Mouse (Mus musculus): ENCODE measurements around the gene Orai2. TPM values are rescaled to one million over a fixed set of nuclear protein-coding genes. Genes with fewer than 3 reads are reported as not detected.

Gene Orai2
- total RNA-seq (2014; fragmentation: Nextera tagmentation) (53.1 and 56.3 TPM in 2 replicates), total RNA-seq (2017) (43.4 and 43.8 TPM in 2 replicates), polyA plus RNA-seq (2012) (50.2 and 53.8 TPM in 2 replicates)

GRCm38 (mm10) chr5:136170512-136171362 is at the start of gene Orai2:
TSS of gene Orai2 (minus strand) at chr5:136170713.
- H3K36me3 ChIP-seq (replicated peaks) = peaks cover 44% of the 10 kb centered on the region
- no peaks in the 10 kb centered on the region for H3K27me3 ChIP-seq (ENCODE audit: insufficient read depth, low read length)
- peak within 1 kb of the TSS; percentile 82 for H3K4me3 ChIP-seq (ENCODE audit: low read depth, low read length)
- H3K9me3 ChIP-seq (replicated peaks) = peaks cover 7% of the 10 kb centered on the region
- DNase-seq (ENCODE audit: low spot score) = peak; percentile 85
- no peak for TF ChIP-seq GATA1 (IDR thresholded peaks at IDR 0.05; ENCODE audit: borderline replicate concordance, low read length)
- no peak for TF ChIP-seq GATA2 (IDR thresholded peaks at IDR 0.05; ENCODE audit: borderline replicate concordance, low read depth, low read length)
- TF ChIP-seq POLR2AphosphoS5 (IDR thresholded peaks at IDR 0.05; ENCODE audit: insufficient replicate concordance, low read depth, low read length) = no peak
- TF ChIP-seq CTCF (IDR thresholded peaks at IDR 0.05; ENCODE audit: low read depth, low read length) = no peak
- TF ChIP-seq TAL1 (conservative IDR thresholded peaks at IDR 0.05; ENCODE audit: low read depth, low read length) = no peak
- peaks cover 63% of the 10 kb centered on the region for H3K4me1 ChIP-seq (ENCODE audit: insufficient read depth, low read depth, low read length)
- ATAC-seq (ENCODE audit: extremely low read depth, insufficient number of reproducible peaks, low FRiP score, poor library complexity, severe bottlenecking) = peak; percentile 46

GRCm38 (mm10) chr5:136218585-136218984 is 48.1 kb upstream of the Orai2 start:
- ATAC-seq (ENCODE audit: extremely low read depth, insufficient number of reproducible peaks, low FRiP score, poor library complexity, severe bottlenecking) (no peak), DNase-seq (ENCODE audit: low spot score) (no peak)
- Histone ChIP-seq H3K4me1 (ENCODE audit: insufficient read depth, low read depth, low read length) (0 out of 2 replicates have a peak, but pooled peaks cover 3% of the 10 kb centered on the region), H3K9me3 (replicated peaks) (no peaks in the 10 kb centered on the region), H3K36me3 (replicated peaks) (no peaks in the 10 kb centered on the region), H3K27me3 (ENCODE audit: insufficient read depth, low read length) (peaks cover 17% of the 10 kb centered on the region; the same call in 1 of the 2 replicates), H3K4me3 (ENCODE audit: low read depth, low read length) (no peak overlapping the region)
- no peak for TF ChIP-seq CTCF (IDR thresholded peaks at IDR 0.05; ENCODE audit: low read depth, low read length)
- no peak for TF ChIP-seq TAL1 (conservative IDR thresholded peaks at IDR 0.05; ENCODE audit: low read depth, low read length)
- TF ChIP-seq GATA1 (IDR thresholded peaks at IDR 0.05; ENCODE audit: borderline replicate concordance, low read length) = no peak
- TF ChIP-seq POLR2AphosphoS5 (IDR thresholded peaks at IDR 0.05; ENCODE audit: insufficient replicate concordance, low read depth, low read length) = no peak
- no peak for TF ChIP-seq GATA2 (IDR thresholded peaks at IDR 0.05; ENCODE audit: borderline replicate concordance, low read depth, low read length)

GRCm38 (mm10) chr5:136217932-136218381 is 47.4 kb upstream of the Orai2 start:
- Histone ChIP-seq H3K27me3 (ENCODE audit: insufficient read depth, low read length) (peaks cover 17% of the 10 kb centered on the region; the same call in 1 of the 2 replicates), H3K4me3 (ENCODE audit: low read depth, low read length) (no peak overlapping the region), H3K4me1 (ENCODE audit: insufficient read depth, low read depth, low read length) (0 out of 2 replicates have a peak, but pooled peaks cover 3% of the 10 kb centered on the region), H3K9me3 (replicated peaks) (no peaks in the 10 kb centered on the region), H3K36me3 (replicated peaks) (no peaks in the 10 kb centered on the region)
- ATAC-seq (ENCODE audit: extremely low read depth, insufficient number of reproducible peaks, low FRiP score, poor library complexity, severe bottlenecking) (no peak), DNase-seq (ENCODE audit: low spot score) (no peak)
- TF ChIP-seq CTCF (IDR thresholded peaks at IDR 0.05; ENCODE audit: low read depth, low read length) = no peak
- TF ChIP-seq GATA2 (IDR thresholded peaks at IDR 0.05; ENCODE audit: borderline replicate concordance, low read depth, low read length) = no peak
- TF ChIP-seq TAL1 (conservative IDR thresholded peaks at IDR 0.05; ENCODE audit: low read depth, low read length) = no peak
- TF ChIP-seq GATA1 (IDR thresholded peaks at IDR 0.05; ENCODE audit: borderline replicate concordance, low read length) = no peak
- no peak for TF ChIP-seq POLR2AphosphoS5 (IDR thresholded peaks at IDR 0.05; ENCODE audit: insufficient replicate concordance, low read depth, low read length)

DNA sequence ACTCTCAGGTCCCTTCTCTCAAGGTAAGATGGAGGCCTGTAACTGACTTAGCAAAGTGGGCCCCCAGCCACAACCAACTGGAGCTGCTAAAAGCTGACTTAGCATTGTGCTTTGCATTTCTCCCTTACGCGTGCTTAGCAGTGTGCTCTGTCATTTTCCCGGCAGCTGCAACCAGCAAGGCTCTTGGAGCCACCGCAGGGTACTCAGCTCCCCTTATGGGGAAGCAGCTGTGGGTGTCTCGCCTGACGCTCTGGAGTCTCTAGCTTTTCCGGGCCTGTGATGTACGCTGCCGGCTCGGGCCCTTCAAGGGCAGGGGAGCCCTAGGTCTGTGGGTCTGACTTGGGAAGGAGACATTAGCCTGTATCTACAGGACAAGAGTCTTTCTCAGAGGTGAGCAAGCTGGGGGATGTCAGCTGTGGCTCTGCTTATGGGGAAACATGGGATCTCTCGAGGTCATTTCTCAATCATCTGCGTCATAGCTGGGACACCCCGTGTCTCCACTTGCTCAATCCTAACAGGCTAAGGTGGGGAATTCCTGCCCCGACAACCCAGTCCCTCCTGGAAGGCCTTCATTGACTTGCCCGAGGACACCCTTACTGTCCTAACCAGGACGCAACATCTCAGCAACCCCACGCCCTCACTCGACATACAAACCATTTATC is 46.6 kb upstream of the Orai2 start:
- no peak for ATAC-seq (ENCODE audit: extremely low read depth, insufficient number of reproducible peaks, low FRiP score, poor library complexity, severe bottlenecking)
- no peak for DNase-seq (ENCODE audit: low spot score)
- no peak for TF ChIP-seq POLR2AphosphoS5 (IDR thresholded peaks at IDR 0.05; ENCODE audit: insufficient replicate concordance, low read depth, low read length)
- TF ChIP-seq GATA1 (IDR thresholded peaks at IDR 0.05; ENCODE audit: borderline replicate concordance, low read length) = no peak
- no peak for TF ChIP-seq TAL1 (conservative IDR thresholded peaks at IDR 0.05; ENCODE audit: low read depth, low read length)
- TF ChIP-seq CTCF (IDR thresholded peaks at IDR 0.05; ENCODE audit: low read depth, low read length) = no peak
- TF ChIP-seq GATA2 (IDR thresholded peaks at IDR 0.05; ENCODE audit: borderline replicate concordance, low read depth, low read length) = no peak
- H3K4me1 ChIP-seq (ENCODE audit: insufficient read depth, low read depth, low read length) = 0 out of 2 replicates have a peak, but pooled peaks cover 3% of the 10 kb centered on the region
- no peak overlapping the region for H3K4me3 ChIP-seq (ENCODE audit: low read depth, low read length)
- no peaks in the 10 kb centered on the region for H3K36me3 ChIP-seq (replicated peaks)
- H3K9me3 ChIP-seq (replicated peaks) = no peaks in the 10 kb centered on the region
- H3K27me3 ChIP-seq (ENCODE audit: insufficient read depth, low read length) = peaks cover 17% of the 10 kb centered on the region; the same call in 1 of the 2 replicates

DNA sequence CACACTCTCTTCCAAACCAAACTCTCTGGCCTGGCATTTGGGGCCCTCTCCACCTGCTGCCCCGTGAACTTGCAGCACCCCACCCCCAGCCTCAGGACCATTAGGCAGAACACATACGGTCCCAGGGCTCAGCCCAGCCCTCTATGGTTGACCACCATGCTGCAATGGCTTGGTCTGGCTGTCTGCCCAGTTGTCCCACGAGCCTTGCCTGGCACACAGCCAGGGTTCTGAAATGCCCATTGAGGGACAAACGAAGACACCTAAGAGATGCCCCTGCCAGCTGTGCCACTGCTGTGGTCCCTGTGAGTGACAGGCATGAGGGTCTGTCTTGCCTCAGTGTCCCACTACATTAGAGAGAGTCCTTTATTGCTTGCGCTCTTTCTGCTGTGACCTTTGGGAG is 45.4 kb upstream of the Orai2 start:
- ATAC-seq (ENCODE audit: extremely low read depth, insufficient number of reproducible peaks, low FRiP score, poor library complexity, severe bottlenecking) (no peak), DNase-seq (ENCODE audit: low spot score) (no peak)
- Histone ChIP-seq H3K9me3 (replicated peaks) (no peaks in the 10 kb centered on the region), H3K36me3 (replicated peaks) (no peaks in the 10 kb centered on the region), H3K4me1 (ENCODE audit: insufficient read depth, low read depth, low read length) (0 out of 2 replicates have a peak, but pooled peaks cover 3% of the 10 kb centered on the region), H3K27me3 (ENCODE audit: insufficient read depth, low read length) (peaks cover 14% of the 10 kb centered on the region; the same call in 1 of the 2 replicates), H3K4me3 (ENCODE audit: low read depth, low read length) (no peak overlapping the region)
- TF ChIP-seq GATA2 (IDR thresholded peaks at IDR 0.05; ENCODE audit: borderline replicate concordance, low read depth, low read length) (no peak), GATA1 (IDR thresholded peaks at IDR 0.05; ENCODE audit: borderline replicate concordance, low read length) (no peak), TAL1 (conservative IDR thresholded peaks at IDR 0.05; ENCODE audit: low read depth, low read length) (no peak), CTCF (IDR thresholded peaks at IDR 0.05; ENCODE audit: low read depth, low read length) (no peak), POLR2AphosphoS5 (IDR thresholded peaks at IDR 0.05; ENCODE audit: insufficient replicate concordance, low read depth, low read length) (no peak)

Data from G1E (cell line).